Mouse (Mus musculus) ES-E14 (cell line): ENCODE measurements around the gene Tubb3. TPM values are rescaled to one million over a fixed set of nuclear protein-coding genes. Genes with fewer than 3 reads are reported as not detected.

Experiments used
- DNase-seq: peaks from one replicate; pipeline ENCODE4 v3.0.0-alpha.2; 2013; ENCODE audit warnings: low read depth, low spot score
- H3K27ac ChIP-seq: 2 replicates; pipeline ENCODE4 v1.5.1; 2012; ENCODE audit warnings: low read depth, mild to moderate bottlenecking, low read length, moderate library complexity, mixed read lengths; ENCODE audit not compliant: poor library complexity, insufficient read depth, severe bottlenecking
- H3K36me3 ChIP-seq: 2 replicates; pipeline ENCODE4 v1.6.1; 2012; ENCODE audit warnings: mild to moderate bottlenecking, low read length, moderate library complexity, mixed read lengths; ENCODE audit not compliant: control insufficient read depth, poor library complexity, insufficient read depth, severe bottlenecking
- H3K4me1 ChIP-seq, 2 experiments: fragments of 150-350 bp in 1 of 2; sonication (generic) in 1 of 2; 2 replicates each; pipeline ENCODE4 v1.6.1; 2012; ENCODE audit warnings: low read length in 2 of 2, mild to moderate bottlenecking in 1 of 2, mixed read lengths in 1 of 2; ENCODE audit not compliant: control insufficient read depth in 2 of 2, insufficient read depth in 2 of 2, poor library complexity in 1 of 2
- H3K4me3 ChIP-seq, 2 experiments: fragments of 150-350 bp in 1 of 2; sonication (generic) in 1 of 2; 2 replicates each; pipeline ENCODE4 v1.5.1; 2012; ENCODE audit warnings: low read length in 2 of 2, low read depth in 1 of 2, mild to moderate bottlenecking in 1 of 2, mixed read lengths in 1 of 2; ENCODE audit not compliant: insufficient read depth in 1 of 2, poor library complexity in 1 of 2, severe bottlenecking in 1 of 2
- H3K9ac ChIP-seq: 2 replicates; pipeline ENCODE4 v1.6.1; 2012; ENCODE audit warnings: low read depth, mild to moderate bottlenecking, low read length, mixed read lengths; ENCODE audit not compliant: poor library complexity, insufficient read depth, severe bottlenecking
- H3K9me3 ChIP-seq: fragments of 150-350 bp; sonication (generic); 2 replicates; pipeline ENCODE4 v1.6.1; 2012; ENCODE audit warnings: low read depth, mild to moderate bottlenecking, low read length; ENCODE audit not compliant: control insufficient read depth, insufficient read depth
- CHD2 ChIP-seq: IDR thresholded peaks from 2 replicates; pipeline ENCODE4 v1.6.1; 2014; ENCODE audit warnings: mild to moderate bottlenecking, low read depth, low read length, inconsistent platforms
- HCFC1 ChIP-seq: IDR thresholded peaks from 2 replicates; pipeline ENCODE4 v1.6.1; 2012; ENCODE audit warnings: low read length, inconsistent platforms, borderline replicate concordance; ENCODE audit not compliant: insufficient read depth
- MAFK ChIP-seq: IDR thresholded peaks from 2 replicates; pipeline ENCODE4 v1.6.1; 2014; ENCODE audit warnings: mild to moderate bottlenecking, low read depth, low read length, inconsistent platforms; ENCODE audit not compliant: insufficient read depth
- ZC3H11A ChIP-seq: IDR thresholded peaks from 2 replicates; pipeline ENCODE4 v1.6.1; 2012; ENCODE audit warnings: low read depth, mild to moderate bottlenecking, inconsistent platforms, low read length, borderline replicate concordance
- ZNF384 ChIP-seq: IDR thresholded peaks from 2 replicates; pipeline ENCODE4 v1.6.1; 2012; ENCODE audit warnings: low read depth, low read length, inconsistent platforms
- in situ Hi-C, 2 experiments: fragments of 600-800 bp; cut with MboI; formaldehyde crosslinking; loops; one replicate each; pipeline ENCODE4 v1.15.1; 2025; ENCODE audit warnings: low sequenced_read_pairs in 2 of 2, inconsistent platforms in 1 of 2; ENCODE audit not compliant: unreplicated experiment in 2 of 2
- total RNA-seq: library from RNA; depleted of rRNA; stranded (reverse); fragments of 300-350 nt; gene quantifications from 2 replicates; pipeline ENCODE4 v1.2.3, GENCODE M21; 2012

The Tubb3 gene
- total RNA-seq, 1 experiment, result 117 TPM

GRCm38 (mm10) chr8:123422781-123423159 lies 11.5 kb downstream of the Tubb3 start:
- Histone ChIP-seq H3K4me3 (no peak overlapping the region), H3K9me3 (no peaks in the 10 kb centered on the region), H3K27ac (no peak overlapping the region), H3K36me3 (peaks cover 20% of the 10 kb centered on the region), H3K9ac (no peak overlapping the region), H3K4me1 (peaks cover 0 to 4% of the 10 kb centered on the region in 2 experiments; a peak in 1 of 4 replicates)
- DNase-seq, result no peak
- in situ Hi-C loops, result no loop called here
- TF ChIP-seq ZC3H11A, result no peak
- no peak for TF ChIP-seq CHD2
- no peak for TF ChIP-seq ZNF384

DNA sequence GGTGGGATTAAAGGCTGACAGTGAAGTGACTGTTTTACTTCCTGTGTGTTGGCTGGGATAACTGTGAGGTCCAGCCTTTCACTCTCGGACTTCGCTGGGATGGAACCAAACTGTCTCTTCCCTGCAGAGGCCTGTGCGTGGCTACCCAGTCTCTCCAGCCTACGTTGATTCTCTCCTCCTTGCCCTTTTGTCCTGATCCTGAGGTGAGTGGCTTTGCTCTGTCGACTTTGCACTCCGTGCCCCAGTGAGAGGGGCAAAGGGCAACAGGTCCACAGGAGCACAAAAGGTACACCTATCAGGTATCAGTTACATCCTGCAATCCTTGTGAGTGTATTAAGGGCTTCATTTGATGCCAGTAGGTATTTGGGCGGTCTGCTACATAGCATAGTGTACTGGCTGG lies 12.2 kb downstream of the Tubb3 start, which contains the start of gene Def8:
TSS of gene Def8 (plus strand) at position 87 of the 400 bp plus-strand sequence.
- Histone ChIP-seq H3K9ac (no peak within 1 kb of the TSS), H3K9me3 (no peaks in the 10 kb centered on the region), H3K4me1 (peaks cover 0 to 4% of the 10 kb centered on the region in 2 experiments; a peak in 1 of 4 replicates), H3K36me3 (peaks cover 22% of the 10 kb centered on the region), H3K4me3 (0 out of 4 replicates have a peak within 1 kb of the TSS, but pooled peaks of 1 of the 2 experiments have one; percentile 2), H3K27ac (no peak within 1 kb of the TSS; the same call in 1 of the 2 replicates)
- in situ Hi-C loops, result no loop called here
- no peak for TF ChIP-seq CHD2
- no peak for TF ChIP-seq ZNF384
- no peak for TF ChIP-seq ZC3H11A
- no peak for TF ChIP-seq MAFK
- no peak for TF ChIP-seq HCFC1
- DNase-seq, result no peak

DNA sequence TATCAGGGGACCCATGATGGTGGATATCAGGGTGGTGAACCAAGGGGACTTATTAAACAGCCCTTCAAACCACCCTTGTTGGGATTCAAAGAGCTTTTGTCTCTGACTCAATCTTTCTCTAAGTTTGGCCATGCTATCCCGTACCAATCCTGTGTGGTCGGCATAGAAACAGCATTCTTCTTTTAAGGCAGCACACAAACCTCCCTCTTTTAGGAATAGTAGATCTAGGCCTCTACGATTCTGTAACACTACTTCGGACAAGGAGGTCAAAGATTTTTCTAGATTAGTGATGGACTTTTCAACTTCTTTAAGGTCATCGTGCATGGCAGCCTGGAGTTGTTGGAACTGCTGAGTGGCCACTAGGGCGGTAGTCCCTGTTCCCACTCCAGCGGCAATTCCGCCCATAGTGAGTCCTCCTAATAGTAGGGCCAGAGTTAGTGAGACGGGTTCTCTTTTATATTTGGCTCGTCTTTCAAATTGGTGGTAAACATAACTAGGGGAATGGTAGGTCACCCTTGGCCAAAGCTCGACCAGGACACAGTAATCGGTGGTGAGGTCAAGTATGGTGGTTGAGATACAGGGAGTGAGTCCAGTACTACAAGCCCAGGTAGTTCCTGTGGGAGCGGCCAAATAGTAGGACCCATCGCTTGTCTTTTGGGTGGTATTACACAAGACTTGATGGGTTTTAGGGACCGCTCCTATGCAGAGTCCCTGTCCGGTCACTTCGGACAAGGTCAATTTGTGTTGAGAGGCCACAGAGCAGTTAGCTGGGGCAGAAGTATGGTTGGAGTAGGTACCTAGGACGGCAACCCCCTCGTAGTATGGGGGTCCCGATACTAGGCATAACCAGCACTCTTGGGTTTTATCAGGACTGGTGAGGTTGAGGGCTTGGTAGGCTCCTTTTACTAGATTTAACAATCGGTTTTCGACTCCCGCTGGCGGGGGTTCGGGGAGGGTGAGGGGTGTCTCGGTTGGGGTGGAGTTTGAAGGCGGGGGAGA lies 15.6 kb downstream of the Tubb3 start:
- H3K36me3 ChIP-seq, result peaks cover 16% of the 10 kb centered on the region; the same call in 1 of the 2 replicates
- H3K4me3 ChIP-seq, result no peak overlapping the region
- no peak for DNase-seq
- H3K27ac ChIP-seq, result no peak overlapping the region; the same call in 1 of the 2 replicates
- H3K9me3 ChIP-seq, result no peaks in the 10 kb centered on the region
- no peak for TF ChIP-seq ZC3H11A
- no peak for TF ChIP-seq MAFK
- TF ChIP-seq ZNF384, result no peak
- TF ChIP-seq CHD2, result no peak
- no peak for TF ChIP-seq HCFC1
- H3K4me1 ChIP-seq, result peaks cover 0 to 4% of the 10 kb centered on the region in 2 experiments; a peak in 1 of 4 replicates
- in situ Hi-C loops, result no loop called here
- no peak overlapping the region for H3K9ac ChIP-seq

DNA sequence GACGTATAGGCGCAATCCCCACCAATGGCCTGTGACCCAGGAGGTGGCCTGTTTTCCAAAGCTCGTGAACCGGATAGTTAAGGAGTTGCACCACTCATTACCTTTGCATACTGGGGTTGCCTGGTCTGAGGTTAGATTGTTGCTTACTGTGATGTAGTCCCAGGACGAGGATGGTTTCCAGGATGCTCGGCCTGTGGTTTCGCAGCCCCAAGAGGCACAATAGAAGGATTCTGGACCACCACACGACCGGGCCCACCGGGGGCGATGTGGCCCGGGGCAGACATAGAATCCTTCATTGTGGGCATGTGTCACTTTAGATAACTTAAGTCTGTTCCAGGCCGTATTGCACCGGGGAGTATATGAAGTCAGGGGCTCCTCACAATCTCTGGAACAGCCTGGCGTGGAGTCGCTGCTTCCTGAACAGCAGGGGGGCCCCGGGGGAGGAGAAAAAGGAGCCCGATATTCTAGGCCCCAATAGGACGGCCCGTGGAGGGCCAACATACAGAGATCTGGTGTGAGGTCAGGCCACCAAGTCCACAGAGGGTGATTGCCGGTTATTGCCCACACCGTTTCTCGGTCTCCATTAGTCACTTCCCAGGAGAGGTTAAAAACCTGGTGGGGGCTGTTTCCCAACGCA lies 16.5 kb downstream of the Tubb3 start:
- Histone ChIP-seq H3K36me3 (peaks cover 20% of the 10 kb centered on the region; the same call in 1 of the 2 replicates), H3K4me1 (no peaks in the 10 kb centered on the region), H3K4me3 (no peak overlapping the region), H3K9me3 (no peaks in the 10 kb centered on the region), H3K9ac (no peak overlapping the region), H3K27ac (no peak overlapping the region)
- in situ Hi-C loops, result no loop called here
- TF ChIP-seq CHD2, result no peak
- no peak for TF ChIP-seq ZNF384
- TF ChIP-seq ZC3H11A, result no peak
- no peak for TF ChIP-seq HCFC1
- TF ChIP-seq MAFK, result no peak
- no peak for DNase-seq
